ENCODE assay signal across 20 mouse cellular contexts in genomic region chr13:56250551-56251161, GRCm38 (mm10). TPM values are rescaled to one million over a fixed set of nuclear protein-coding genes. Genes with fewer than 3 reads are reported as not detected.
A peak's percentile ranks its signal among the peaks of the same experiment; 100 is the strongest.
DNase-seq lines count a peak whose midpoint lies in the region; ATAC-seq and TF ChIP-seq lines count a peak whose summit lies in the region.
"Had no signal": no experiment of that assay in that cellular context is flagged by ENCODE, and none has a peak within 500 bp of the region (broad histone marks: within the 10 kb centered on the region; RNA-seq: fewer than 3 reads in every experiment).

No protein-coding gene starts in this region.

- no peaks in the 10 kb centered on the region for H3K36me3 ChIP-seq in midbrain, embryonic 11.5 days (ENCODE audit: control insufficient read depth, insufficient read depth, low read length)
- H3K36me3 ChIP-seq in midbrain, postnatal 0 days (ENCODE audit: insufficient read depth, low read length) = no peaks in the 10 kb centered on the region
- H3K36me3 ChIP-seq in hindbrain, embryonic 14.5 days (replicated peaks; ENCODE audit: control insufficient read depth, insufficient read depth) = no peaks in the 10 kb centered on the region
- H3K36me3 ChIP-seq: heart, embryonic 15.5 days; limb, embryonic 15.5 days had no signal

- ATAC-seq in midbrain, embryonic 11.5 days (ENCODE audit: low FRiP score) = no peak
- ATAC-seq in midbrain, postnatal 0 days (ENCODE audit: low FRiP score) = no peak
- ATAC-seq in hindbrain, embryonic 14.5 days (ENCODE audit: low FRiP score) = no peak
- ATAC-seq: activated CD4-positive, CD25-positive, alpha-beta regulatory T cell, adult 4 months; liver, postnatal 0 days had no signal

- DNase-seq in embryo, embryonic 10 days (ENCODE audit: low spot score) = peak; percentile 67
- DNase-seq in embryo, embryonic 9.5 days (ENCODE audit: extremely low spot score) = no peak
- peak; percentile 94 for DNase-seq in midbrain, embryonic 11.5 days (ENCODE audit: low spot score, missing footprints)
- no peak for DNase-seq in midbrain, postnatal 0 days (ENCODE audit: low spot score)
- no peak for DNase-seq in hindbrain, embryonic 14.5 days (ENCODE audit: low spot score)
- DNase-seq in adrenal gland, postnatal 10 days = no peak
- DNase-seq in heart, postnatal 10 days = no peak
- no peak for DNase-seq in layer of hippocampus, postnatal 36 days
- DNase-seq: cerebellum, adult 11 months; kidney, postnatal 10 days; liver, postnatal 0 days had no signal

- peaks cover 96% of the 10 kb centered on the region for H3K27me3 ChIP-seq in midbrain, embryonic 11.5 days (ENCODE audit: control insufficient read depth, insufficient read depth, low read length)
- H3K27me3 ChIP-seq in midbrain, postnatal 0 days (ENCODE audit: insufficient read depth, low read length) = peaks cover 89% of the 10 kb centered on the region
- H3K27me3 ChIP-seq in hindbrain, embryonic 14.5 days (ENCODE audit: control insufficient read depth, insufficient read depth, low read length) = peaks cover 100% of the 10 kb centered on the region

- peak overlapping the region; percentile 39 for H3K4me3 ChIP-seq in midbrain, embryonic 11.5 days (ENCODE audit: low read depth, low read length)
- no peak overlapping the region for H3K4me3 ChIP-seq in midbrain, postnatal 0 days (ENCODE audit: low read depth, low read length)
- H3K4me3 ChIP-seq in hindbrain, embryonic 14.5 days (replicated peaks; ENCODE audit: low read length) = 0 out of 2 replicates have a peak overlapping the region, but pooled peaks have one; percentile 32

- H3K4me2 ChIP-seq in midbrain, embryonic 11.5 days = peak overlapping the region; percentile 37
- H3K4me2 ChIP-seq in midbrain, postnatal 0 days (ENCODE audit: low read depth, low read length, poor library complexity, severe bottlenecking) = no peak overlapping the region
- H3K4me2 ChIP-seq in hindbrain, embryonic 14.5 days (replicated peaks) = no peak overlapping the region
- H3K4me2 ChIP-seq: heart, embryonic 15.5 days had no signal

- no peaks in the 10 kb centered on the region for H3K9me3 ChIP-seq in midbrain, embryonic 11.5 days (ENCODE audit: control insufficient read depth, low read length)
- H3K9me3 ChIP-seq in midbrain, postnatal 0 days (ENCODE audit: low read length) = no peaks in the 10 kb centered on the region
- no peaks in the 10 kb centered on the region for H3K9me3 ChIP-seq in hindbrain, embryonic 14.5 days (ENCODE audit: control insufficient read depth, low read length)
- H3K9me3 ChIP-seq: heart, embryonic 15.5 days; limb, embryonic 15.5 days had no signal

- intact Hi-C loops in heart, postnatal 10 days (cut with DNase I) = no loop called here

- H3K9ac ChIP-seq in midbrain, embryonic 11.5 days (ENCODE audit: low read length) = peak overlapping the region; percentile 69
- no peak overlapping the region for H3K9ac ChIP-seq in midbrain, postnatal 0 days (replicated peaks; ENCODE audit: low read length, poor library complexity, severe bottlenecking)
- no peak overlapping the region for H3K9ac ChIP-seq in hindbrain, embryonic 14.5 days
- H3K9ac ChIP-seq: heart, embryonic 15.5 days; limb, embryonic 15.5 days; liver, postnatal 0 days had no signal

- H3K4me1 ChIP-seq in midbrain, embryonic 11.5 days (ENCODE audit: control insufficient read depth, insufficient read depth, low read length) = peaks cover 46% of the 10 kb centered on the region
- no peaks in the 10 kb centered on the region for H3K4me1 ChIP-seq in midbrain, postnatal 0 days (ENCODE audit: insufficient read depth, low read length)
- peaks cover 7% of the 10 kb centered on the region; the same call in 1 of the 2 replicates for H3K4me1 ChIP-seq in hindbrain, embryonic 14.5 days (replicated peaks; ENCODE audit: control insufficient read depth, insufficient read depth, low read length)

- no peak for TF ChIP-seq CTCF in midbrain, postnatal 0 days (IDR thresholded peaks at IDR 0.05)

- peak overlapping the region; percentile 81 for H3K27ac ChIP-seq in midbrain, embryonic 11.5 days (ENCODE audit: low read depth, low read length)
- H3K27ac ChIP-seq in midbrain, postnatal 0 days (ENCODE audit: low read depth, low read length) = no peak overlapping the region
- H3K27ac ChIP-seq in hindbrain, embryonic 14.5 days = no peak overlapping the region
- H3K27ac ChIP-seq: heart, embryonic 15.5 days; limb, embryonic 15.5 days; macrophage had no signal

- WGBS in midbrain, embryonic 11.5 days = under 1% methylated on average over 14 of the region's 14 CpGs
- WGBS in midbrain, postnatal 0 days = 1% methylated on average over 13 of the region's 14 CpGs
- WGBS in hindbrain, embryonic 14.5 days = under 1% methylated on average over 14 of the region's 14 CpGs

RNA-seq across cellular contexts. Expression of gene Neurog1, which starts 1.3 kb away (rescaled TPM):
- 35.6 and 42.1 TPM in 2 replicates for polyA plus RNA-seq in midbrain, embryonic 11.5 days (2014; fragmentation: Nextera tagmentation; extraction: Ambion mirVana)
- not detected in 2 replicates for total RNA-seq in midbrain, postnatal 0 days (2014; rRNA removed)
- not detected in 2 replicates for polyA plus RNA-seq in midbrain, postnatal 0 days (2015; fragmentation: Nextera tagmentation; extraction: Ambion mirVana)
- 2.6 TPM in 1 of 2 replicates, not detected in the other for polyA plus RNA-seq in hindbrain, embryonic 14.5 days (2014; fragmentation: Nextera tagmentation; extraction: Ambion mirVana)
- total RNA-seq in adrenal gland, postnatal 10 days (2021) = not detected
- total RNA-seq in heart, postnatal 10 days (2021) = not detected
- total RNA-seq in layer of hippocampus, postnatal 36 days (2021) = under 1 TPM; 0.23 to 0.27 TPM
- total RNA-seq: common myeloid progenitor, adult 5-6 weeks; gastrocnemius, adult 18-20 months; granulocyte monocyte progenitor cell, adult 5-6 weeks had no signal
- polyA plus RNA-seq: activated CD4-positive, CD25-positive, alpha-beta regulatory T cell, adult 4 months; heart, embryonic 15.5 days; limb, embryonic 15.5 days; liver, postnatal 0 days; macrophage; spleen, adult 2 months; stomach, embryonic 16.5 days had no signal

RNA-seq across cellular contexts. Expression of gene Cxcl14, which starts 45.7 kb away (rescaled TPM):
- polyA plus RNA-seq in midbrain, embryonic 11.5 days (2014; fragmentation: Nextera tagmentation; extraction: Ambion mirVana) = 9.2 and 9.3 TPM in 2 replicates
- total RNA-seq in midbrain, postnatal 0 days (2014; rRNA removed) = 31.5 and 34.1 TPM in 2 replicates
- polyA plus RNA-seq in midbrain, postnatal 0 days (2015; fragmentation: Nextera tagmentation; extraction: Ambion mirVana) = 32.7 and 37.0 TPM in 2 replicates
- 2.2 and 5.8 TPM in 2 replicates for polyA plus RNA-seq in hindbrain, embryonic 14.5 days (2014; fragmentation: Nextera tagmentation; extraction: Ambion mirVana)
- 10 to 100 TPM; 15.0 to 16.3 TPM for total RNA-seq in adrenal gland, postnatal 10 days (2021)
- total RNA-seq in heart, postnatal 10 days (2021) = under 1 TPM; 0.17 to 0.96 TPM
- total RNA-seq in layer of hippocampus, postnatal 36 days (2021) = 100 to 1,000 TPM; 121 to 127 TPM
- total RNA-seq: common myeloid progenitor, adult 5-6 weeks; granulocyte monocyte progenitor cell, adult 5-6 weeks had no signal
- polyA plus RNA-seq: activated CD4-positive, CD25-positive, alpha-beta regulatory T cell, adult 4 months had no signal

Comparison
In these comparisons a context has a peak if more than half of its experiments do, and no peak if none do; other contexts are left out.
1. DNase-seq: peak in embryo, embryonic 10 days (single experiment) and midbrain, embryonic 11.5 days (single experiment); none in embryo, embryonic 9.5 days (single experiment), midbrain, postnatal 0 days (single experiment), hindbrain, embryonic 14.5 days (single experiment), adrenal gland, postnatal 10 days (single experiment), heart, postnatal 10 days (0 of 2) and layer of hippocampus, postnatal 36 days (0 of 2).
2. RNA of gene Cxcl14, which starts 45.7 kb away (total RNA-seq): 121 to 127 TPM in layer of hippocampus, postnatal 36 days, 31.5 to 34.1 TPM in midbrain, postnatal 0 days and 15.0 to 16.3 TPM in adrenal gland, postnatal 10 days; 0.17 to 0.96 TPM in heart, postnatal 10 days; every median in the first group is over 4 times any median in the second.